Mouse (Mus musculus) cortical plate, adult 2 months (tissue): ENCODE results near the gene Uhrf2.

Experiments used
- CTCF ChIP-seq: fragments of 200-500 bp; IDR thresholded peaks from 2 replicates; pipeline ENCODE4 v1.5.1; 2011; ENCODE audit warnings: mild to moderate bottlenecking, control low read depth, low read length; ENCODE audit not compliant: insufficient read depth; ENCODE audit errors: extremely low read depth
- POLR2A ChIP-seq: fragments of 200-500 bp; IDR thresholded peaks from 2 replicates; pipeline ENCODE4 v1.6.1; 2011; ENCODE audit warnings: mild to moderate bottlenecking, low read length, control low read depth; ENCODE audit not compliant: insufficient read depth; ENCODE audit errors: extremely low read depth

- no peak for TF ChIP-seq POLR2A
- TF ChIP-seq CTCF: no peak
Measured at GRCm38 (mm10) chr19:30105045-30105842, 74.9 kb downstream of the Uhrf2 start.
